Mouse (Mus musculus): ENCODE results near the gene Cox14.

Cox14 gene

DNA sequence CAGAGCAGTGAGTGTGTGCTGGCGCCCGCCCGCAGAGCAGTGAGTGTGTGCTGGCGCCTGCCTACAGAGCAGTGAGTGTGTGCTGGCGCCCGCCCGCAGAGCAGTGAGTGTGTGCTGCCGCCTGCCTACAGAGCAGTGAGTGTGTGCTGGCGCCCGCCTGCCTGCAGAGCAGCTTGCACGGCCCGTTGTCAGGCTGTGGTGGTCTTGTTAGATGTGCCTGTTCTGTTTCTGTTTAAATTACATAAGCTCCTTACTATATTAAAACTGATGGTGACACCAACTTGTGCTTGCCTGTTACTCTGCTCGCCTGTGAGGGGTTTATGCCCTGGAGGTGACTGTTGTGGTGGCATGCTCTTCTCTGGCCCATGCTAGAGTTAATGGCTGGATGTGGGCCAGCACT lies 17.2 kb upstream of the Cox14 start:
- no peak for DNase-seq (ENCODE audit: low spot score)

DNA sequence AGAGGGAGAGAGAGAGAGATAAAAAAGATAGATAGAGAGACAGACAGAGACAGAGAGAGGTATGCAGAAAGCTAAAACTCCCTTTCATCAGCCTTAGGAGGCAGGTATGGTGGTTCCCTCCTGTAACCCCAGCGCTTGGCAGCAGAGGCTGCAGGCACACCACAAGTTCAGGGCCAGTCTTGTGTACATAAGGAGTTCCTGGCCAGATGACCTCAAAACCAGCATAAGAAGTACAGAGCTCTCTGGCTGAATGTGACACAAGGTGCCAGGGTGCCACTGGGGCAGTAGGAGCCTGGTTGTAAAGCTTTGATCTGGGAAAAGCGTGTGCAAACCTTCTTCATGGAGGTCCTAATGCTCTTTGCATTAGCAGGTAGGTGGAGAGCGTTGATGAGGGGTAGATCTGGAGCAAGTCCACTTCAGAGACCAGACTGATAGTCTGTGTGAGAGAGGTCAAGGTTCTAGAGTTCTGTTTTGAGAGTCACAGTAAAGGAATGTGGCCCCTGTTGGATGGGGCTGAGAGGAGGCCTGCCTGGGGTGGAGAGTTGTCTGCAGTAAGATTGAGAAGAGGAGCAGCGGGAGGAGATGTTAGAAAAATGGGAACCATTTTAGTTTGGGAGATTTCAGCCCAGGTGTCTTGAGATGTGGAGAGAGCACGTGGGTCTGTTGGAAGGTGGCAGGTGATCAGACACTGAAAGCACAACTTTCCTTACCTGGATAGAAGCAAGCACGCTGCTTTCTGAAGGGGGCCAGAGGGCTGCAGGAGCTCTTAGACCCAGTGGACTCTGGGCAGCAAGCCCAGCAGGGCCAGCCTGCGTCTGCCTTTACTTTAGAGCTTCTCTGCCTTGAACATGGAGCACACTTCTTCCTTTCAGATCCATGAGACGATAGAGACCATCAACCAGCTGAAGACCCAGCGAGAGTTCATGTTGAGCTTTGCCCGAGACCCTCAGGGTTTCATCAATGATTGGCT lies 14.9 kb upstream of the Cox14 start:
- DNase-seq (ENCODE audit: low spot score), result no peak

- no peak for DNase-seq (ENCODE audit: low spot score)
Measured at GRCm38 (mm10) chr15:99711491-99711890, 13.9 kb upstream of the Cox14 start.

GRCm38 (mm10) chr15:99712666-99713559 lies 12.5 kb upstream of the Cox14 start:
- no peak for DNase-seq (ENCODE audit: low spot score)

DNA sequence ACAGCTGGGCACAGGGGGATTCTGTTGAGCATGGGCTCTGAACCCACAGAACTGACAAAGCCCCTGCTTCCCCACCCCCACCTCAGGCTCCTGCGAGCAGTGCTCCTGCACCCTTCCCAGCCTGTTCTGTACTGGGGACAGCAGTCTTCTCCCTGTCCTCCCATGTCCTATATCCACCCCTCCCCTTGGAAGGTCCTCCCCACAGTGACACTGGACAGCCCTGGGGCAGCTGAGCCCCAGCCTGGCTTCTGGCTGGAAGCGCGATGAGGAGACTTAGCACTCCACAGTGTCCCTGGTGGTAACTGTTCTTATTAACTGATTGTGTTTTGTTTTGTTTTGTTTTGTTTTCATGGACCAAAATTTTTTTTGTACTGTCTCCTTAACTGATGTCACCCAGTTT lies 11.8 kb upstream of the Cox14 start:
- no peak for DNase-seq (ENCODE audit: low spot score)

DNA sequence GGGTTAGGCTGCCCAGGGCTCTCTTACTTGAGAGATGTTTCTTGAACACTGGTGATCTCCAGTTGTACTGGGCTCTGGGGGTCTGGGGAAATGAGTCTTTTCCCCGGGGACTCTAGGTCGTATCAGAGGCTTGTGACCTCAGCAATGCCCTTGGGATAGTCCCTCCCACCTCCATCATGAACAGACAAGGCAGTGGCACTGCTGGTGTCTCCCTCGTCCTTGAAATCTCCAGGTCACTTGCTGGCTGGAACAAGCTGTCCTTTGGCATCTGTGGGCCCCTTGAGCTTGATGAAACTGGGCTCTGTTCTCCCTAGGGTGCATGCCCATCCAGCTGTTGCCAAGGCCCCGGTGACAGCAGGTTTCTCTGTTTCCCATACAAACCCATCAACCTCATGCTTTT lies 11.2 kb upstream of the Cox14 start:
- no peak for DNase-seq (ENCODE audit: low spot score)

DNA sequence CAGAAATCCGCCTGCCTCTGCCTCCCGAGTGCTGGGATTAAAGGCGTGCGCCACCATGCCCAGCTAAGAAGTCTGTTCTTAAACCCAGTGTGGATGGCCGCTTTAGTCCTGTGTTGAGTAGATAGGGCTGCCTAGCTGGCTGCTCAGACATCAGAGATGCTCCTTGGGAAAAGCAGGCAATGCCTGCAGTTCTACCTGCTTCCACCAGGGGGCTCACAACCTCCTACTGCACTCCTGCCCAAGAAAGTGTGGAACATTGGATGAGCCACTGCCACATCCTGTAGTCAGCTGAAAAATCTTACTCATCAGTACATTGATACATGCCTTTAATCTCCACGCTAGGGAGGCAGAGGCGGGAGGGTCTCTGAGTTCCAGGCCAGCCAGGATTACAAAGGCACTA lies 10.6 kb upstream of the Cox14 start:
- DNase-seq (ENCODE audit: low spot score), result peak; percentile 78

- DNase-seq (ENCODE audit: low spot score), result no peak
Measured at GRCm38 (mm10) chr15:99715361-99715865, 10.0 kb upstream of the Cox14 start.

DNA sequence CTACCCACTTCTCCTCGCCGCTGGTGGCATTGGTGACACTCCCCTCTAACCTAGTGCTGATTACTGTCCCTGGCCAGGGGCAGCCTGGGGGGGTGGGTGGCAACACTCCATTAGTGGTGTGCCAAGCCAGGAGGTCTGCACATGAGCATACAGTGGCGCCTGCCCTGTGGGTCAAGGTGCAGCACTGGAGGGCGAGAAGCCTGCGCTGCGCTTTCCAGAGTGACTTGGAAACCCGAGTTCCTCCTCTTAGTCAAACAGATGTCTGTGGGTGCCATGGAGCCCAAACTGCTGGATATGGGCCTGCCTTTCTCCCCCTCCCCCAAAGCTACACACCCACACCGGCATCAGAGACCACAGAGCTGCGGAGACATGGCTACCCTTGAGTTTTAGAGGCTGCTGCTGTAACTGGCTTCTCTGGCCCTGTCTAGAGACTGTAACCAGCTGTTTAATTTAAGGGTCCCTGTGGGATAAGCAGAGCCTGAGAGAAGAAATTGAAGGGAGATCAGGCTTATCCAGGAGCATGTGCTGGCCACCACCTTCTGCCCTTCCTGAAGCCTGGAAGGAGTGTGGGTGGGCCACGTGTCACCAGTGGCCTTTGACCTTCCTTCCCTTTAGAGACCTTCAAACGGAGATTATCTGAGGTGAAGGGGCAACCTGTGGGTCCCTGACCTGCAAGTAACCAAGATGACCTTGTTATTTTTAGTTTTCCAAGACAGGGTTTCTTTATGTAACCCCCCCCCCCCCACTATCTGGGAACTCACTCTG lies 9.3 kb upstream of the Cox14 start:
- no peak for DNase-seq (ENCODE audit: low spot score)

GRCm38 (mm10) chr15:99716814-99717213 lies 8.6 kb upstream of the Cox14 start:
- DNase-seq (ENCODE audit: low spot score), result no peak

GRCm38 (mm10) chr15:99717386-99718334 lies 7.8 kb upstream of the Cox14 start, which contains the start of gene Gpd1:
Gpd1 (plus strand) TSS chr15:99717515.
- peak; percentile 57 for DNase-seq (ENCODE audit: low spot score)

DNA sequence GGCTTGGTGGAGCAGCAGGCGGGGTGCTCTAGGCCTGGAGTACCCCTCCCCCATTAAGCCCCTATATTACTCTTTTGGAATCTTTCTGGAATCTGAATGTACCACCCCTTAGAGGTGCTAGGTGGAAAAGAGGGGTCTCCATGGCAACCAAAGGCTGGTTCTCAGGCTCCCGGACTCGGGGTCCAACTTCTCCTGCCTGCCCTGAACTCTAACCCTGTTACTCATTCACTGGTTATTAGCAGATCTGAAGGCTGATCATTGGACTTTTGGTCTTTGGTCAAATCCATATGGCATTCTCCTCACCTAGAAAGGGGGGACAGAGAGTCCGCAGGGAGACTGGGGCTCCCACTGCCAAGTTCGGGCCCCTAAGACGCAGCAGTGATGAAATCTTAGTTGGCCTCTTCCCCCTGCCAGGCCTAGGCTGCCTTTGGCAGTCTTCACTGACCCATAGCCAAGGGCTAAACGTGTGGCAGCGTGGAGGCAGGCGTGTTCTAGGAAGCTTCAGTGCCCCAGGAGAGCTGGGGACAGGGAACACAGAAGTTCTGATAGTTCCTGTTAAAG lies 6.9 kb upstream of the Cox14 start:
- DNase-seq (ENCODE audit: low spot score), result no peak

DNA sequence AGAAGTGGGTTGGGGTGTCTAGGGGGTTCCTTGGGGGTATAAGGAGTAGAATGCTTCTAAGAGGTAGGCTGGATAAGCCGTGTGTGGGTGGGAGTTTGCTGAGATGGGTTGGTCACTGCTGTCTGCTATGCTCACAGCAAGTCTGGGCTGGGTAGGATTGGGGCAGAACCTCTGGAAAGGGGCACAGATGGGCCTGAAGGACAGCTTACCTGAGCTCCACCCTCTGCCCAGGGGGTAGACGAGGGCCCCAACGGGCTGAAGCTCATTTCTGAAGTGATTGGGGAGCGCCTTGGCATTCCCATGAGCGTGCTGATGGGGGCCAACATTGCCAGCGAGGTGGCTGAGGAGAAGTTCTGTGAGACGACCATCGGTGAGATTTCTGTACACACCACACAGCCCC lies 5.6 kb upstream of the Cox14 start:
- no peak for DNase-seq (ENCODE audit: low spot score)

DNA sequence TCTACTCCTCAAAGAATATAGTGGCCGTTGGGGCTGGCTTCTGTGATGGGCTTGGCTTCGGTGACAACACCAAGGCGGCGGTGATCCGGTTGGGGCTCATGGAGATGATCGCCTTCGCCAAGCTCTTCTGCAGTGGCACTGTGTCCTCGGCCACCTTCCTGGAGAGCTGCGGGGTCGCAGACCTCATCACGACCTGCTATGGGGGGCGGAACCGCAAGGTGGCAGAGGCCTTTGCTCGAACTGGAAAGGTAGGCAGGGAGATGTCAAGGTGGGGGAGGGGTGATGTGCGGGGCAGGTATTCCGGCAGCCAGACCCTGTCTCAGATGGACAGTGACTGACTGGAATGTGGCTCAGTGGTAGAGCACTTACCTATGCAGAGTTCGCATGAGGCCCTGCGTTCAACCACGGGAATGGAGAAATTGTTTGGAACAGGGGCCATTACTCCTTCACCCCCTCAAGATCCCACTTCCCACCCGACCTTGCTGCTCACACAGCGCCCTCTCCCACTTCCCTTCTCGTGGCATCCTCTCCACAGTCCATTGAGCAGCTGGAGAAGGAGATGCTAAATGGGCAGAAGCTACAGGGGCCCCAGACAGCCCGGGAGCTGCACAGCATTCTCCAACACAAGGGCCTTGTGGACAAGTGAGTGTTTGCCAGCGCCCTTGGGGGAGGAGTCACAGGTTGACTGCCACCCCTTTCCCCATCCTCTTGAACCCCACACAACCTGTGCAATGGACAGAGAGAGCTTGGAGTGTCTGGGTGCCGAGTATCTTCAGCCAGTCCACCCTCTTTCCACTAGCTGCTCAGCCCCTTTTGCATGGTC lies 3.3 kb upstream of the Cox14 start:
- no peak for DNase-seq (ENCODE audit: low spot score)

- DNase-seq (ENCODE audit: low spot score), result no peak
Measured at GRCm38 (mm10) chr15:99723120-99723514, 2.3 kb upstream of the Cox14 start.

DNA sequence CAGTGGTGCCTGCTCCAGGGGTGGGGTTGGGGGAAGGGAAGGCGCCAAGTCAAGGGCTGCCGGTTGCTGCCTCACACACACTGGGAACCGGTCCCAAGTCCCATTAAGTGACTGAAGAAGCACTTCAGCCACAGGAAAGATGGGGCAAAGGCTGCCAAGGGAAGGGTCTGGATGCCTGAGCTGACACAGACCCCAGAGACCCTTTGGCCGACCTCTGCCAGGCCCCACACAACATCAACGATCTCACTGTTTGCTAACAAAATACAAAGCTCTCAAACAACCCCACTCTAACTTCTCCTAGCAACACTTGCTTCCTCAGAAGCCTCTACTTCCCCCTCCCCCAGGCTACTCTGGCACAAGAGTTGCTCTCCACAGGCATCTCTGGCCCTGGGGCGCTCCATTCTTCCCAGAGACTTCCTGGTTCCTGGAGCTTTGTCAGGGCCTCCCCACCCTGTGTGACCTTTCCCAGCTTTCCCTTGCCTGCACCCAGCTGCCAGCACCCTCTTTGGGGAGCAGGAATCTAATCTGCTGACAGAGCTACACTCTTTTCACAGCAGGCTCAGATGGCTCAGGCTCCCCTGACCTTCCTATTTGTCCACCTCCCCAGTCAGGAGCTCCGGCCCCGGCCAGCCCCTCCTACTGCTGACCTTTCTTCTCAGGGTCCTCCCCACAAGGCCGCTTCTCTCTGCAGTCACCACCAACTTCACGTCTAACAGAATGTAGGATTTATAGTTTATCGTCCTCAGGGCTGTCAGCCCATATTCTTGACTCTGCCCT lies 1.7 kb upstream of the Cox14 start:
- peak; percentile 85 for DNase-seq (ENCODE audit: low spot score)

- peak; percentile 74 for DNase-seq (ENCODE audit: low spot score)
Measured at GRCm38 (mm10) chr15:99724292-99725021, 961 bp upstream of the Cox14 start.

DNA sequence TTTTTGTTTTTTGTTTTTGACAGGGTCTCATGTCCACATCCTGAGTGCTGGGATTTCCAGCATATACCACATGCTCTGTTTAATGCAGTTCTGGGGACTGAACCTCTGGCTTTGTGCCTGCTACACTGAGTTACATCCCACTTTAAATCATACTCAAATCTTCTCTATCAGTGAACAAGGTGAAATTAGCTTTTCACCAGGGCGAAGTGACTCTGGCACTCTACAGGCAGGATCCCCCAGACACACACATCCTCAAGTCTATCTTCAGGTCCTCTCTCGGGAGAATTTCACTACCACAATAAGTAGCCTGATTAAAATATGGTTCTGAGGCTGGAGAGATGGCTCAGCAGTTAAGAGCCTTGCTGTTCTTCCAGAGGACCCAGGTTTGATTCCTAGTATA lies 1.1 kb downstream of the Cox14 start:
- no peak for DNase-seq (ENCODE audit: low spot score)

Measured in lung, postnatal 25 days (tissue).